Mouse (Mus musculus): ENCODE data around the gene Kit. TPM values are rescaled to one million over a fixed set of nuclear protein-coding genes. Genes with fewer than 3 reads are reported as not detected.
A peak's percentile ranks its signal among the peaks of the same experiment; 100 is the strongest.

The Kit gene
- total RNA-seq, 4 experiments from 2014 or later: 70.5 to 88.4 (median 75.1) TPM

DNA sequence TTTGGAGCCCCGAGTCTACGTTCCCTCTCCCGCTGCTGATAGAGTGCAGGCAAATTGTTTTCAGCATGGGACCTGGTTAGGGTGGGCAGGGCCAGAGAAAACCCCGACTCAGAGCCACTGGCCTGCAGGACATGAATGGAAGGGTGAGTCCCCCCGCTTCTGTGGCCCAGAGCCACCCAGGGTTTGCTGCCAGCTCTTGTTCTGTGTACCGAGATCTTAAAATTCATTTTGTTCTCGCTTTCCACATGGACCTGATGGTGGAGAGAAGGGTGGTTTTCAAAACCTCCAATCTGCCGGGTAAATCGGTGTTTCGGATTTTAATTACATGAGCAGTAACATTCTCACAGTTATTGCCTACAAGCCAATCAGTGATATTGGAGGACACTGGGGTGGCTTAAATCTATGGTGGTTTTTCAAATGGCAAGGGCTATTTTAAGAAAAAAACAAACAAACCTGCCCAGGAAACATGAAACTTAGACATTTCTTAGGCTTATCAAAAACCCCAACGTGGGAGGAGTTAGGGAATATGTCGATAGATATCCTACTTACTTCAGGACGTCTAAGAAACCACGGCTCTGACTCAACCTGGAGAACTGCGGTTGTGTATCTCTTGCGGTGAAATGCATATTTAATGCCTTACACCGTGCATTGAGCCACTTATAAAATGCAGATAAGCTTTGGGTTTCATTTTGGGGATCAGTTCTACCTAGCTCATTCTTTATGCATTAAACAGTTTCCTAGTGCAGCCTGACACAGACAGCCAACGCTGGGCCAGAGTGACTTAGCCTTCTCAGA is 58.3 kb downstream of the Kit start:
- no peak for DNase-seq (ENCODE audit: low spot score in 2 of 2)

DNA sequence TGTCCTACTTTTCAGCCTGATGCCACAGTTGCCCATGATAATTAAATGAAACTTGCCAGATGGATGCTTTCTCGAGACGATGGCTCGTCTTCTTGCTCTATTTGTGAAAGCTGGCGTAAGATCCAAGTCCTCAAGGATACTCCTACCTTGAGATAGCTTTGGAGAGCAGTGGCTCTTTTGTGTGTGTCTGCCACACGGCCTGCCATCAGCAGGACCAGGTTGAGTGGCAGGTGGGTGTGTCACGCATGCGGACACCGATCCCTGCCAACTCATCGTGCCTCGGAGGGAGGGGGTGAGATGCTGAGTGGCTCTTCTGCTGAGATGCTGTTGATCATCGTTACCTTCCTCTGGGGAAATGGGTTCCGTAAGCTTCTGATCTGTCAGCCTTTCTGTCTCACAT is 60.7 kb downstream of the Kit start:
- DNase-seq (ENCODE audit: low spot score in 2 of 2): peak in 1 of 2 experiments; percentile 32

- DNase-seq (ENCODE audit: low spot score in 2 of 2): no peak
Observed at GRCm38 (mm10) chr5:75640637-75641036, 65.9 kb downstream of the Kit start.

GRCm38 (mm10) chr5:75647046-75647445 is 72.3 kb downstream of the Kit start:
- DNase-seq (ENCODE audit: low spot score in 2 of 2): peak; percentile 49 to 50

GRCm38 (mm10) chr5:75650566-75650965 is 75.8 kb downstream of the Kit start:
- DNase-seq (ENCODE audit: low spot score in 2 of 2): no peak

DNA sequence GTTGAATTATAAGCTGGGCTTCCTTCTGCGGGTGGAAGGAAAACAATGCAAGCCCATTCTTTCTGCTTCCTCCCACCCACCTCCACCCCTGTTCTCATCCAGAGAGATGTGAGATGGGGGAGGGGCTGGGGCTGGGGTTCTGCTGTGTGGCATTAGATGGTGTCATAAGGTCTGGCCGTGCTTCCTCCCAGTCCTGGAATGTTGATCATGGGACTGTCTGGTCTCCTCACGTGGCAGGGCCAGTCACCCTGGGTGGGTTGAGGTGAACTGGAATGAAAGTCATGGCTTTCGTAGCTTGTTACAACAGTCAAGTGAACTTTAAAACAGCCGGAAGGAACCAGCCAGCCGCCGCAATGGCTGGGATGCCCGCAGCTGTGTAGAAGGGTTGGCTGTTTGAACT is 78.7 kb downstream of the Kit start:
- DNase-seq (ENCODE audit: low spot score in 2 of 2): no peak

- DNase-seq (ENCODE audit: low spot score in 2 of 2): no peak
Observed at GRCm38 (mm10) chr5:75658575-75658974, 83.9 kb downstream of the Kit start.

DNA sequence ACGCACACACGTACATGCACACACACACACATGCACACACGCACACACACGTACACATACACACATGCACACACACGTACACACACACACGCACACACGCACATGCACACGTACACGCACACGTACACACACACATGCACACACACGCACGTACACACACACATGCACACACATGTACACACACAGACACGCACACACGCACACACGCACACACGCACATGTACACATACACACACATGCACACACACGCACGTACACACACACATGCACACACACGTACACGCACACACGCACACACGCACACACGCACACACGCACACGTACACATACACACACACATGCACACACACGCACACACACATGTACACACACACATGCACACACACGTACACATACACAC is 85.6 kb downstream of the Kit start:
- no peak for DNase-seq (ENCODE audit: low spot score in 2 of 2)

DNA sequence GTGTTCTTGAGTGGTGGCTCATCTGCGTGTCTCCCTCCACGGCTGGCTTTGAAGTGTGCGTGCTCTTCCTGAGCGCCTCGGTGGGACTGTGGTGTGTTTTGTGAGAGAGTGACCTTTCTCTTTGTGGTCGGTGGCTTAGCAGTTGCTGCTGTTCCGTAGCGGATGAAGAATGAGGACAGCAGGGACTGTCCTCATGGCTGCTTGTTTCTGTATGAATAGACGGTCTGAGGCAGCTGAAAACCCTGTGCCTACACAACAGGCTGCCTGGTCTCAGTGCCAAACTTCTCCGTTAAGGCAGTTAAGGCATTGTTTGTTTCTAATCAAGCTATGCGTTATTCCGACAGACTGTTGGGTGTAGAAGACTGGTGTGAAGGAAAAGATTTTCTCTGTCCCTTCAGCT is 87.8 kb downstream of the Kit start:
- DNase-seq (ENCODE audit: low spot score in 2 of 2): no peak

GRCm38 (mm10) chr5:75663768-75664167 is 89.1 kb downstream of the Kit start:
- DNase-seq (ENCODE audit: low spot score in 2 of 2): no peak

GRCm38 (mm10) chr5:75667083-75667482 is 92.4 kb downstream of the Kit start:
- DNase-seq (ENCODE audit: low spot score in 2 of 2): no peak

DNA sequence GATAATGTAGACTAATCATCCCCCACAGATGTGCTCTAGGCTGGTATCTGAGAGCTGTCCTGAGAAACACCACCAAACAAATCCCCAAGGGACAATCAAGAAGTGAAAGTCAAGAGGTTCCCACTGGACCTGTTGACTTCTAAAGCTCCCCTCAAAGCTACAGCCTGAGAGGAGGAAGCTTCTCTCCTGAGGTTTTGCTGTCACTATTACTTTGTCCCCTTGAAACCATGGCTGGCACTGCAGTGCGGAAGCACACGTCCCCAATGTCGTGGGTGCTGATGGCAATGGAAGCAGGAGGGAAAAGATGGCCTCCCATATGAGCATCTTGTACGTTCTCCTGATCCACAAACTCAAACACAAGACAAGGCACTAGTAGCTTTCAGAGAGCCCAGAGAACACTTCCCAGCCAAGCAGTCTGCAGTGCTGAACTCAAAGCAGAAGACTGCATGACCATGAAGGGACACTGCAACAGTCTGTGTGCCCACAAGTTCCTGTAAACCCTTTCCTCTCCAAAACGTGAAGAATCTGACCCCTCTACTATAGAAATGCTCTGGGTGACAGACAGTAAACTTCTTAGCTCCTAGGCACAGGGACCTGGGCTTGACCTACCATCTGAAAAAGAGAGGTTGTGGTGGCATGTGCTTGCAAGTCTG is 96.5 kb downstream of the Kit start:
- no peak for DNase-seq (ENCODE audit: low spot score in 2 of 2)

- DNase-seq (ENCODE audit: low spot score in 2 of 2): no peak
Observed at GRCm38 (mm10) chr5:75676024-75676423, 101.3 kb downstream of the Kit start.

DNA sequence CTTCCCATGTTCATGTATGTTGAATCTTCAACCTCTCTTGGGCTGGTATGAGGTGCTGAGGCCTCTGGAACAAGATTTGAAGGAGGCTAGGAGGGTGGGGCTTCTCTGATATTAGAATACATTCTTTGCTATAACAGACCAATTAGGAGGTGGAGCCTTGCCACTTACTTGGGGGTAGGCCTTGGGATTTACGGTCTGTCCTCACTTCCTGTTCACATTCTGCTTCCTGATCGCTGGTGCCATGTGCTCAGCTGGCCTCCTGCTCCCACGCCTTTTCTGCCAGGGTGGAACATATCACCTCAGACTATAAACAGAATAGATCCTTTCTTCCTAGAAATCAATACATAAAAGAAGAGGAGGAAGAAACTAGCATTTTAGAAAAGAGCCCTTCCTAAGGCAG is 105.2 kb downstream of the Kit start:
- no peak for DNase-seq (ENCODE audit: low spot score in 2 of 2)

DNA sequence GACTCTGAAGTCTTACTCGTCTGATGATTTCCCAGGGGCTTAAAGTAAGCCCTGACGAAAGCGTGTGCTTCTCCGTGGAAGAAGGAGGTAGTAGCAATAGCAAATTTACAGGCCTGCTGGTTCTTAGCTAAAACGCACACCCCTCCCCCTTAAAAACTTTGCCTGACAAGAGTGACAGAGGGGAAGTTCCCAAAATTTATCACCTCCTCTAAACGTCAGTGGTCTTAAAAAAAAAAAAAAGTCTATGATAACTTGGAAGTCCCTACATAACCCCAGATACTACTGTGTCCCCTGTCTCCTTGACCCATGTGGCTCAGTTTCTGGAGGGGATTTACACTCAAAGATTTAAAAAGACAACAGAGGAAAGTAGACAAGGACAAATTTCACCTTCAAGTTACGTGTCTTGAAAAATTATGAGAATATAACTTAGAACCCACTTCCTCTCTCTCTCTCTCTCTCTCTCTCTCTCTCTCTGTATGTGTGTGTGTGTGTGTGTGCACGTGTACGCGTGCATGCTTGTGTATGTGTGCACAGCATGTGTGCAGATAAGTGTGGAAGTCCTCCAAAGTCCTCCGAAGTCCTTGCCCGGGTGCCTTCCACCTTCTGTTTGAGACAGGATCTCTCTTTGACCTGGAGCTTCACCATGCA is 120.6 kb downstream of the Kit start:
- DNase-seq (ENCODE audit: low spot score in 2 of 2): no peak

- DNase-seq (ENCODE audit: low spot score in 2 of 2): no peak
Observed at GRCm38 (mm10) chr5:75696960-75697359, 122.2 kb downstream of the Kit start.

DNA sequence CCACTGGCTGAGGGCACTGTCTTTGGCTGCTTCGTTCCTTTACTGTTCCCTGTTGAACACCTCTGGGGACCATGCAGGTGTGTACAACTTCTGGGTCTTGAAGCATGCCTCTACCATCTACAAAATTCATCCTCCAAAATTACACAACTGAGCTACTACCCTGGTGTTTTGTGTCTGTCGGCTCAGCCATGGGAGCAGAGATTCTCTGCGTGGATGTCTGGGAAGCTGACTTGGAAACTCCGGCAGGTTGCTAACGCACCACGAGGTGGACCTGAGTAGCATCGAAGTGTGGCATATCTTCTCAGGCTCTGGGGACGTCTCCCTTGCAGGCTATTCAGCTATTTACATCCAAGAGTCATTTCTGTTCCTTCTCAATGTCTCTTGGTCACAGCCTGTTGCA is 123.8 kb downstream of the Kit start:
- no peak for DNase-seq (ENCODE audit: low spot score in 2 of 2)

DNA sequence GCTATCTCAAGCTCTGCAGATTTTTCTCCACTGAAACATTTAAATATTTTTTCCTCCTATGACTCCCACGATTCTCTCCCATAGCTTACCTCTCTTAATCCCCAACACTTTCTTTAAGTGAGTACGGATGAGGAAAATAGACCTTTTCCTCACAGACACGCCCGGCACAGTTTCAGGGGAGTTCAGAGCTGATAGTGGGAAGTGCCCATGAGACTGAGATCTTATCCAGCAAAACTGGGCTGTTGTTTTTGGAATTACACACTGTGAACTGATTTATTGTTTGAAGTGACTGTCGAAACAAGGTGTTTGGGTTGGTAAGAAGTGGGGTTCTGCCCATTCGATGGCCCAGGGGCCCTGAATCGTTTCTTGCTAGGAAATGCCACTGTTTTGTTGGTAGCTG is 124.4 kb downstream of the Kit start:
- DNase-seq (ENCODE audit: low spot score in 2 of 2): no peak

- DNase-seq (ENCODE audit: low spot score in 2 of 2): no peak
Observed at GRCm38 (mm10) chr5:75699516-75699915, 124.8 kb downstream of the Kit start.

GRCm38 (mm10) chr5:75701662-75702061 is 126.9 kb downstream of the Kit start:
- no peak for DNase-seq (ENCODE audit: low spot score in 2 of 2)

GRCm38 (mm10) chr5:75702080-75702479 is 127.4 kb downstream of the Kit start:
- DNase-seq (ENCODE audit: low spot score in 2 of 2): no peak

DNA sequence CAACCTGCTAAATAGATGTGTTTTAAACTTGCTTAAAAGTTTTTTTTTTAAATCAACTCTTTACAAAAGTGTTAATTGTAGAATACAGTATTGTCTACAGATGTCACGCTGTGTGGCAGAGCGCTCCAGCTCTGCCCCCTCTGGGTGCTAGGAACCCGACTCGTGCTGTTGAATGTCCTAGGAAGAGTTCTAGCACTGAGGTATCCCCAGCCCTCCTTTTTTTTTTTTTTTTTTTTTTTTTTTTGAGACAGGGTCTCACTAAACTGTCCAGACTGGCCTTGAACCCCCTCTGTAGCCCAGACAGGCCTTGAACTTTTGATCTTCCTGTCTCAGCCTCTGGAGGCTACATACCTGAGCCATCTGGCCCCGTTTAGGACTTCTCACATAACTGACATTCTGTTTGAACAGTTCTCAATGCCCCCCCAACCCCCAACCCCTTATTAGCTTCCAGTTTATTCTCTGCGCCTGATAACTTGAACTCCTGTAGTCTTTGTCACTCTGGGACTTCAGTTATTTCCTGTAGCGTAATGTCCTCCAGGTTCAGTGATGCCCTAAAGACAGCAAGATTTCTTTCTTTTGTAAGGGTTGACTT is 130.0 kb downstream of the Kit start:
- no peak for DNase-seq (ENCODE audit: low spot score in 2 of 2)

Measured in layer of hippocampus, adult 8-10 months (tissue).